In genomic region chr10:7954989-7955633, GRCm38 (mm10) we compare ENCODE assay signal across 8 mouse cellular contexts. TPM values are rescaled to one million over a fixed set of nuclear protein-coding genes. Genes with fewer than 3 reads are reported as not detected.
DNase-seq lines count a peak whose midpoint lies in the region; TF ChIP-seq lines count a peak whose summit lies in the region.

No protein-coding gene starts in this region.

- peak overlapping the region; percentile 99 for H3K9ac ChIP-seq in heart, adult 2 months (ENCODE audit: low read depth, low read length)
- H3K9ac ChIP-seq in liver, adult 2 months (ENCODE audit: low read depth, low read length): peak overlapping the region; percentile 99

- TF ChIP-seq EP300 in heart, adult 2 months (IDR thresholded peaks at IDR 0.05; ENCODE audit: insufficient read depth, low read depth, low read length): no peak

- H3K9me3 ChIP-seq in embryonic facial prominence, embryonic 10.5 days: no peaks in the 10 kb centered on the region

- peaks cover 21% of the 10 kb centered on the region for H3K4me1 ChIP-seq in embryonic facial prominence, embryonic 10.5 days
- H3K4me1 ChIP-seq in heart, adult 2 months (ENCODE audit: control insufficient read depth, insufficient read depth, low read length): peaks cover 1% of the 10 kb centered on the region; the same call in 1 of the 2 replicates
- H3K4me1 ChIP-seq in liver, adult 2 months (ENCODE audit: control insufficient read depth, insufficient read depth, low read length): peaks cover 12% of the 10 kb centered on the region

- H3K4me3 ChIP-seq in embryonic facial prominence, embryonic 10.5 days: peak overlapping the region; percentile 99
- peak overlapping the region; percentile 79 for H3K4me3 ChIP-seq in heart, adult 2 months
- H3K4me3 ChIP-seq in liver, adult 2 months (ENCODE audit: insufficient read depth, low read depth, low read length): peak overlapping the region; percentile 88

- H3K27me3 ChIP-seq in embryonic facial prominence, embryonic 10.5 days (replicated peaks; ENCODE audit: low read depth, poor library complexity, severe bottlenecking): no peaks in the 10 kb centered on the region
- H3K27me3 ChIP-seq in heart, adult 2 months (ENCODE audit: control insufficient read depth, insufficient read depth, low read length): no peaks in the 10 kb centered on the region
- no peaks in the 10 kb centered on the region for H3K27me3 ChIP-seq in liver, adult 2 months (ENCODE audit: control insufficient read depth, insufficient read depth, low read length)

- peaks cover 8% of the 10 kb centered on the region for H3K79me2 ChIP-seq in heart, adult 2 months (replicated peaks; ENCODE audit: control insufficient read depth, insufficient read depth, low read length)
- peaks cover 33% of the 10 kb centered on the region for H3K79me2 ChIP-seq in liver, adult 2 months (ENCODE audit: control insufficient read depth, insufficient read depth, low read length)

- no peak for TF ChIP-seq POLR2A in heart, adult 2 months (IDR thresholded peaks at IDR 0.05; ENCODE audit: insufficient read depth, low read depth, low read length)
- TF ChIP-seq POLR2A in liver, adult 2 months (IDR thresholded peaks at IDR 0.05; ENCODE audit: extremely low read depth, insufficient read depth, low read length): no peak

- peaks cover 16% of the 10 kb centered on the region for H3K36me3 ChIP-seq in embryonic facial prominence, embryonic 10.5 days (replicated peaks)
- peaks cover 10% of the 10 kb centered on the region for H3K36me3 ChIP-seq in heart, adult 2 months (ENCODE audit: control insufficient read depth, insufficient read depth, low read length)
- no peaks in the 10 kb centered on the region for H3K36me3 ChIP-seq in liver, adult 2 months (ENCODE audit: control insufficient read depth, insufficient read depth, low read length)

- TF ChIP-seq CTCF in heart, adult 2 months (IDR thresholded peaks at IDR 0.05): no peak
- no peak for TF ChIP-seq CTCF in liver, adult 2 months (IDR thresholded peaks at IDR 0.05; ENCODE audit: low read depth, low read length)

- 1% methylated on average over 31 of the region's 31 CpGs for WGBS in embryonic facial prominence, embryonic 10.5 days
- WGBS in heart, adult 2 months: under 1% methylated on average over 22 of the region's 31 CpGs
- under 1% methylated on average over 20 of the region's 31 CpGs for WGBS in liver, adult 2 months

- H3K27ac ChIP-seq in embryonic facial prominence, embryonic 10.5 days (replicated peaks): peak overlapping the region; percentile 100
- H3K27ac ChIP-seq in heart, adult 2 months: peak overlapping the region; percentile 84
- peak overlapping the region; percentile 31 for H3K27ac ChIP-seq in liver, adult 2 months (replicated peaks; ENCODE audit: insufficient read depth, low read depth, low read length)

- DNase-seq in 416B (ENCODE audit: low read depth): peak; percentile 66
- DNase-seq in adrenal gland, postnatal 10 days: peak; percentile 62
- peak; percentile 60 for DNase-seq in embryonic facial prominence, embryonic 10.5 days (ENCODE audit: low spot score)
- peak; percentile 65 to 67 for DNase-seq in heart, adult 2 months
- peak; percentile 55 for DNase-seq in kidney, adult 18-20 months
- peak; percentile 30 for DNase-seq in liver, adult 2 months (ENCODE audit: extremely low read depth, low read depth, low spot score)
- DNase-seq in monocyte, adult 2 months (ENCODE audit: low read depth in 1 of 2, low spot score in 2 of 2): peak; percentile 6 to 53
- DNase-seq in spleen, postnatal 36 days (ENCODE audit: low spot score in 2 of 2): peak; percentile 66 to 70

- intact Hi-C loops in heart, adult 2 months (cut with DNase I): loop anchor here (5.0 to 10.0 kb wide), 3 partner anchors 43 to 270 kb away; partner anchors contain the start of genes Ginm1, Lats1, Pcmt1 and Ppil4

RNA-seq across cellular contexts. Expression of gene Tab2, which starts 0.9 kb away (rescaled TPM):
- total RNA-seq in adrenal gland, postnatal 10 days (2021): 10 to 100 TPM; 59.9 to 61.7 TPM
- polyA plus RNA-seq in embryonic facial prominence, embryonic 10.5 days (2016; fragmentation: Nextera tagmentation; extraction: Ambion mirVana): 15.9 and 17.8 TPM in 2 replicates
- total RNA-seq in heart, adult 2 months (2021): 10 to 100 TPM; 46.4 to 50.4 TPM
- polyA plus RNA-seq in heart, adult 2 months (2012; rRNA removed): 32.2 and 54.3 TPM in 2 replicates
- 12.4 and 16.0 TPM in 2 replicates for total RNA-seq in liver, adult 2 months (2014; rRNA removed)
- polyA plus RNA-seq in liver, adult 2 months (2012; rRNA removed): 22.9 and 24.6 TPM in 2 replicates

Comparison
In these comparisons a context has a peak if more than half of its experiments do, and no peak if none do; other contexts are left out.
1. Peak in every context shown above with its lines: DNase-seq, H3K4me3 ChIP-seq and H3K27ac ChIP-seq.
2. H3K27ac ChIP-seq: peak in every context shown above with its lines; median percentile 100 in embryonic facial prominence, embryonic 10.5 days; 84 in heart, adult 2 months; 31 in liver, adult 2 months.